Mouse (Mus musculus) E14TG2a.4 (cell line): ENCODE data around the gene Cyp11a1.

Experiments used
- H3K27me3 ChIP-seq: 2 replicates; pipeline ENCODE4 v1.6.1; 2014; ENCODE audit warnings: low read length, control low read depth; ENCODE audit not compliant: insufficient read depth
- H3K36me3 ChIP-seq: 2 replicates; pipeline ENCODE4 v1.6.1; 2014; ENCODE audit warnings: low read length, control low read depth; ENCODE audit not compliant: insufficient read depth
- H3K4me1 ChIP-seq: replicated peaks from 2 replicates; pipeline ENCODE4 v1.6.1; 2014; ENCODE audit warnings: low read depth, low read length, control low read depth
- H3K4me3 ChIP-seq: replicated peaks from 2 replicates; pipeline ENCODE4 v1.5.1; 2014; ENCODE audit warnings: mild to moderate bottlenecking, low read length
- H3K9me3 ChIP-seq: 2 replicates; pipeline ENCODE4 v1.6.1; 2014; ENCODE audit warnings: low read length, control low read depth
- CTCF ChIP-seq: conservative IDR thresholded peaks from 2 replicates; pipeline ENCODE4 v1.5.1; 2014; ENCODE audit warnings: low read length
- NANOG ChIP-seq: IDR thresholded peaks from 2 replicates; pipeline ENCODE4 v1.6.1; 2014; ENCODE audit warnings: borderline replicate concordance, low read length, mixed read lengths
- POU5F1 ChIP-seq: IDR thresholded peaks from 2 replicates; pipeline ENCODE4 v1.6.1; 2014; ENCODE audit warnings: low read length, borderline replicate concordance

Gene Cyp11a1

GRCm38 (mm10) chr9:57971413-57971812 is 34.8 kb upstream of the Cyp11a1 start:
- Histone ChIP-seq H3K4me1 (peaks cover 33% of the 10 kb centered on the region), H3K4me3 (no peak overlapping the region), H3K9me3 (no peaks in the 10 kb centered on the region), H3K36me3 (no peaks in the 10 kb centered on the region), H3K27me3 (peaks cover 23% of the 10 kb centered on the region)
- TF ChIP-seq CTCF (no peak), NANOG (no peak), POU5F1 (no peak)

GRCm38 (mm10) chr9:57972141-57972591 is 34.0 kb upstream of the Cyp11a1 start:
- no peaks in the 10 kb centered on the region for H3K36me3 ChIP-seq
- no peak for TF ChIP-seq NANOG
- TF ChIP-seq CTCF: no peak
- TF ChIP-seq POU5F1: no peak
- peaks cover 32% of the 10 kb centered on the region for H3K4me1 ChIP-seq
- no peaks in the 10 kb centered on the region for H3K9me3 ChIP-seq
- H3K27me3 ChIP-seq: peaks cover 28% of the 10 kb centered on the region
- no peak overlapping the region for H3K4me3 ChIP-seq

GRCm38 (mm10) chr9:57972776-57973439 is 33.3 kb upstream of the Cyp11a1 start:
- peaks cover 26% of the 10 kb centered on the region for H3K4me1 ChIP-seq
- H3K27me3 ChIP-seq: peaks cover 25% of the 10 kb centered on the region
- no peak overlapping the region for H3K4me3 ChIP-seq
- no peaks in the 10 kb centered on the region for H3K36me3 ChIP-seq
- TF ChIP-seq POU5F1: no peak
- TF ChIP-seq NANOG: no peak
- no peak for TF ChIP-seq CTCF
- no peaks in the 10 kb centered on the region for H3K9me3 ChIP-seq

- Histone ChIP-seq H3K36me3 (no peaks in the 10 kb centered on the region), H3K9me3 (no peaks in the 10 kb centered on the region), H3K4me1 (peaks cover 19% of the 10 kb centered on the region), H3K4me3 (no peak overlapping the region), H3K27me3 (peaks cover 19% of the 10 kb centered on the region)
- TF ChIP-seq CTCF (no peak), NANOG (no peak)
These were observed 32.7 kb upstream of the Cyp11a1 start for GRCm38 (mm10) chr9:57973440-57974066.

- H3K9me3 ChIP-seq: no peaks in the 10 kb centered on the region
- H3K36me3 ChIP-seq: no peaks in the 10 kb centered on the region
- TF ChIP-seq POU5F1: no peak
- TF ChIP-seq CTCF: no peak
- no peak for TF ChIP-seq NANOG
- peaks cover 13% of the 10 kb centered on the region for H3K4me1 ChIP-seq
- H3K27me3 ChIP-seq: peaks cover 16% of the 10 kb centered on the region
- H3K4me3 ChIP-seq: no peak overlapping the region
These were observed 32.0 kb upstream of the Cyp11a1 start for GRCm38 (mm10) chr9:57974221-57974620.

- Histone ChIP-seq H3K27me3 (peaks cover 16% of the 10 kb centered on the region), H3K36me3 (no peaks in the 10 kb centered on the region), H3K9me3 (no peaks in the 10 kb centered on the region), H3K4me3 (no peak overlapping the region), H3K4me1 (peaks cover 3% of the 10 kb centered on the region)
- TF ChIP-seq POU5F1 (no peak), NANOG (no peak), CTCF (no peak)
These were observed 30.9 kb upstream of the Cyp11a1 start for GRCm38 (mm10) chr9:57975200-57975821.

- Histone ChIP-seq H3K4me3 (no peak overlapping the region), H3K4me1 (no peaks in the 10 kb centered on the region), H3K9me3 (peaks cover 8% of the 10 kb centered on the region), H3K27me3 (peaks cover 18% of the 10 kb centered on the region), H3K36me3 (no peaks in the 10 kb centered on the region)
- TF ChIP-seq NANOG: no peak
- no peak for TF ChIP-seq CTCF
- no peak for TF ChIP-seq POU5F1
These were observed 28.2 kb upstream of the Cyp11a1 start for GRCm38 (mm10) chr9:57978025-57978424.

- TF ChIP-seq CTCF (no peak), NANOG (no peak)
- H3K9me3 ChIP-seq: peaks cover 15% of the 10 kb centered on the region
- no peaks in the 10 kb centered on the region for H3K4me1 ChIP-seq
- H3K4me3 ChIP-seq: no peak overlapping the region
- peaks cover 18% of the 10 kb centered on the region for H3K27me3 ChIP-seq
- no peaks in the 10 kb centered on the region for H3K36me3 ChIP-seq
These were observed 27.4 kb upstream of the Cyp11a1 start for GRCm38 (mm10) chr9:57978858-57979257.

GRCm38 (mm10) chr9:57980570-57980969 is 25.6 kb upstream of the Cyp11a1 start:
- no peaks in the 10 kb centered on the region for H3K4me1 ChIP-seq
- H3K9me3 ChIP-seq: peaks cover 33% of the 10 kb centered on the region
- no peak overlapping the region for H3K4me3 ChIP-seq
- H3K36me3 ChIP-seq: no peaks in the 10 kb centered on the region
- peaks cover 10% of the 10 kb centered on the region for H3K27me3 ChIP-seq
- TF ChIP-seq NANOG: no peak
- TF ChIP-seq POU5F1: no peak
- TF ChIP-seq CTCF: no peak
